Mouse (Mus musculus) left cerebral cortex, adult 2 months (tissue): ENCODE results near the gene Ppdpf. TPM values are rescaled to one million over a fixed set of nuclear protein-coding genes. Genes with fewer than 3 reads are reported as not detected.

Experiments used
- DNase-seq, 2 experiments: peaks; one replicate each; pipeline ENCODE4 v3.0.0; 2021 to 2022; ENCODE audit warnings: low spot score in 2 of 2, mixed read lengths in 1 of 2; ENCODE audit errors: extremely low spot score in 1 of 2
- H3K27ac ChIP-seq: fragments of 200-600 bp; 2 replicates; pipeline ENCODE4 v1.8.1; 2022
- H3K4me3 ChIP-seq: fragments of 200-600 bp; 2 replicates; pipeline ENCODE4 v1.8.1; 2022
- CTCF ChIP-seq: fragments of 200-600 bp; IDR thresholded peaks from 2 replicates; pipeline ENCODE4 v1.8.1; 2022; ENCODE audit warnings: antibody characterized with exemption, mild to moderate bottlenecking, moderate library complexity
- intact Hi-C: fragments of 180-260 bp; cut with DNase I; formaldehyde crosslinking; loops from one replicate; pipeline ENCODE4 v1.15.1; 2025
- total RNA-seq, 2 experiments: library from RNA; stranded (reverse); gene quantifications; 2 replicates each; pipeline ENCODE4 v1.2.3; 2021

The Ppdpf gene
- total RNA-seq, 2 experiments from 2014 or later: 72.8 to 77.8 TPM

GRCm38 (mm10) chr2:181152701-181153100, 34.3 kb upstream of the Ppdpf start:
- Histone ChIP-seq H3K4me3 (peak overlapping the region; percentile 74), H3K27ac (peak overlapping the region; percentile 75)
- intact Hi-C loops: no loop called here
- peak in 1 of 2 experiments; percentile 38 for DNase-seq
- TF ChIP-seq CTCF: no peak

- intact Hi-C loops: no loop called here
- DNase-seq: no peak
- Histone ChIP-seq H3K4me3 (peak overlapping the region; percentile 74), H3K27ac (peak overlapping the region; percentile 75)
- TF ChIP-seq CTCF: no peak
These were observed 33.9 kb upstream of the Ppdpf start for GRCm38 (mm10) chr2:181153131-181153530.

- peak overlapping the region; percentile 50; the same call in 1 of the 2 replicates for H3K27ac ChIP-seq
- peak; percentile 28 to 44 for DNase-seq
- intact Hi-C loops: no loop called here
- TF ChIP-seq CTCF: peak; percentile 64
- H3K4me3 ChIP-seq: peak overlapping the region; percentile 74
These were observed 33.2 kb upstream of the Ppdpf start for GRCm38 (mm10) chr2:181153837-181154236.

GRCm38 (mm10) chr2:181154361-181154760, 32.7 kb upstream of the Ppdpf start:
- no peak for DNase-seq
- no peak for TF ChIP-seq CTCF
- peak overlapping the region; percentile 99 for H3K27ac ChIP-seq
- peak overlapping the region; percentile 74 for H3K4me3 ChIP-seq
- intact Hi-C loops: no loop called here

GRCm38 (mm10) chr2:181154831-181155415, 32.1 kb upstream of the Ppdpf start:
- peak in 1 of 2 experiments; percentile 12 for DNase-seq
- no peak for TF ChIP-seq CTCF
- Histone ChIP-seq H3K27ac (peak overlapping the region; percentile 99), H3K4me3 (peak overlapping the region; percentile 74)
- intact Hi-C loops: no loop called here

GRCm38 (mm10) chr2:181155801-181156200, 31.2 kb upstream of the Ppdpf start:
- H3K27ac ChIP-seq: peak overlapping the region; percentile 99
- TF ChIP-seq CTCF: no peak
- intact Hi-C loops: loop anchor here (2.0 kb wide), 2 partner anchors 19 to 31 kb away; partner anchors contain the start of gene Ppdpf
- peak in 1 of 2 experiments; percentile 42 for DNase-seq
- H3K4me3 ChIP-seq: peak overlapping the region; percentile 74

GRCm38 (mm10) chr2:181156248-181157121, 30.6 kb upstream of the Ppdpf start, which contains the start of gene Eef1a2:
Eef1a2 (minus strand) TSS chr2:181157014.
- Histone ChIP-seq H3K27ac (peak within 1 kb of the TSS; percentile 99), H3K4me3 (peak within 1 kb of the TSS; percentile 74)
- intact Hi-C loops: loop anchor here (2.0 kb wide), 2 partner anchors 18 to 30 kb away; partner anchors contain the start of gene Ppdpf
- peak; percentile 23 for TF ChIP-seq CTCF
- peak; percentile 87 to 93 for DNase-seq

DNA sequence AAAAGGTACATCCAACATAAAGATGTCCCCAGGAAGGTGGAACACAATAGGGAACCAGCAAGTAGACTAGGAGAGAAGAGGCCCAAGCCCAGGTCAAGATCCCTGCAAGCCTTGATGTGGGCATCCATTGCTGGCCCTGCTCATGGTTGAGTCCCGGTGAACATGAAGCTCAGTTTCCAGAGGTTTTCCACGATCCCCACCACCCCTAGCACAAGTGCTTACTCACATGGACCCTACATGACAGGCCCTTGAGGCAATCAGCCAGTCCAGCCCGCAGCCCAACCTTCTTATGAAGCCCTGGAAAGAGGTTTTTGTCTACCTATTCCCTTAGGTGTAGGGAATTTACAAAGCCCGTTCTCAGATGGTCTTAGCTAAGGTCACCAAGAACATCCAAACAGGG, 29.9 kb upstream of the Ppdpf start:
- TF ChIP-seq CTCF: no peak
- Histone ChIP-seq H3K4me3 (peak overlapping the region; percentile 74), H3K27ac (peak overlapping the region; percentile 99)
- intact Hi-C loops: loop anchor here (2.0 kb wide), 2 partner anchors 18 to 30 kb away; partner anchors contain the start of gene Ppdpf
- no peak for DNase-seq

DNA sequence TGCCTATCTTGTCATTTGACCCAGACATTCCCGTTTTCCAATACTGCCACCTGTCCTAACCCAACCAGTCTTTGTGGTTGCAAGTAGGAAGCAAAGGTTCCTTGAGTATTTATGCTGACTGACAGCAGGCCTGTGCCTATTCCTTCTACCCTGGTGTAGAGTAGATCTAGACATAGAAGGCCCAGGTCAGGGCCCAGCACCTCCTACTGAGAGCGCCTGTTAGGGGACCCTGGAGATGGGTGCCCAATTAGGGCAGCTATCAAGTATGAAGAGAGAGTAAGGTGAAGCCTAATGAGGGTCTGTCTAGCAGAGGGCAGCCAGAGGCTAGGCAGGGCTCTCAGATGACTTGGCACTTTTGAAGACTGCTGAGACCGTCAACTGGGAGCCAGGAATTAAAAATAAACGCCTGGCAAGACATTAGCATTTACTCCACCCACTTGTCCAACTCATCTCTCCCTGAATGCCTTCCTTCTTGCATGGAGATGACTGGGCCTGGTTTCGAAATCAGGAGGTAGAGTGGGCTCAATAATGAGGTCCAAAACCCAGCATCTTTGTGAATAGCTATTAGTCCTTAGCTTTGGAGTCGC, 29.2 kb upstream of the Ppdpf start:
- intact Hi-C loops: loop anchor here (2.0 kb wide), 2 partner anchors 17 to 29 kb away; partner anchors contain the start of gene Ppdpf
- Histone ChIP-seq H3K4me3 (no peak overlapping the region; the same call in 1 of the 2 replicates), H3K27ac (peak overlapping the region; percentile 99)
- DNase-seq: no peak
- TF ChIP-seq CTCF: no peak

GRCm38 (mm10) chr2:181158471-181158870, 28.6 kb upstream of the Ppdpf start:
- Histone ChIP-seq H3K27ac (peak overlapping the region; percentile 99), H3K4me3 (no peak overlapping the region)
- DNase-seq: no peak
- intact Hi-C loops: no loop called here
- TF ChIP-seq CTCF: no peak

DNA sequence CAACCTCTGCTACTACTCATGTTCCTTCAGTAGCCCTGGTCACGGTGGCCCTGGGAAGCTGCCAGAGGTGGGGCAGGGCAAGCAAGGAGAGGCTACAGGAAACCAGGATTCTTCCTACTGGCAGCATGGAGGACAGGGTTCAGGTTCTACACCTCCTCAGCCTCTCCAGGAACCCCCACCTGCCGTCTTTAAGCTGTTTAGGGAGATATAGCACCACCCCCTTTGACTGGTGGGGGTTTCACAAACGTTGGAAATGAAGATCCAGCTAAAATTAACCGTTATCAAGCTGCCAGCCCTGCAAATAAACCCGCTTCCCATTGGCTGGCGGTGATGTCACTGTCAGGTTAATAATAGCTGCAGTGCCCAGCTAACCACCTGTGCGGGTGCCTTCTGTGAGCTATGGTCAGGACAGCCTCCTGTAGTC, 27.9 kb upstream of the Ppdpf start:
- peak; percentile 66 to 74 for DNase-seq
- no peak for TF ChIP-seq CTCF
- intact Hi-C loops: no loop called here
- no peak overlapping the region; the same call in 1 of the 2 replicates for H3K4me3 ChIP-seq
- H3K27ac ChIP-seq: peak overlapping the region; percentile 99
